Mouse (Mus musculus) G1E-ER4 (cell line): ENCODE results near the gene Ifitm1. TPM values are rescaled to one million over a fixed set of nuclear protein-coding genes. Genes with fewer than 3 reads are reported as not detected.

Experiments
- GATA1 ChIP-seq: IDR thresholded peaks from one replicate; pipeline ENCODE4 v1.8.0; 2012; ENCODE audit warnings: low read length, inconsistent platforms
- polyA plus RNA-seq: library from polyadenylated mRNA; stranded (reverse); fragments of >175 nt; gene quantifications from 2 replicates; pipeline ENCODE4 v1.2.3, GENCODE M21; 2012

Ifitm1 gene
- polyA plus RNA-seq, 1 experiment: 0.08 TPM

- no peak for TF ChIP-seq GATA1
These were observed 7.7 kb upstream of the Ifitm1 start for GRCm38 (mm10) chr7:140959181-140959901.

DNA sequence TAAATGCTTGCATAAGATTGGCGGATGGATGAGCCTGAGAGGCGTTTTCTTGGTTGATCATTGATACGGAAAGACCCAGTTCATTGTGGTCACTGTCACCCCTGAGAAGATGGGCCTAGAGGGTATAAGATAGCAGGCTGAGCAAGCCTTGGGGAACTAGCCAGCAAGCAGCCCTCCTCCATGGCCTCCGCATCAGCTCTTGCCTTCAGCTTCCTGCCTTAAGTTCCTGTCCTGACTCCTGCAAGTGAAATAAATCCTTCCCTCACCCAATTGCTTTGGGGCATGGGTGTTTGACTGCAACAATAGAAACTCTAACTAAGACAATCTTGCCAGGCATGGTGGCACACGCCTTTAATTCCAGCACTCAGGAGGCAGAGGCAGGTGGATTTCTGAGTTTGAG is 7.0 kb upstream of the Ifitm1 start:
- no peak for TF ChIP-seq GATA1

DNA sequence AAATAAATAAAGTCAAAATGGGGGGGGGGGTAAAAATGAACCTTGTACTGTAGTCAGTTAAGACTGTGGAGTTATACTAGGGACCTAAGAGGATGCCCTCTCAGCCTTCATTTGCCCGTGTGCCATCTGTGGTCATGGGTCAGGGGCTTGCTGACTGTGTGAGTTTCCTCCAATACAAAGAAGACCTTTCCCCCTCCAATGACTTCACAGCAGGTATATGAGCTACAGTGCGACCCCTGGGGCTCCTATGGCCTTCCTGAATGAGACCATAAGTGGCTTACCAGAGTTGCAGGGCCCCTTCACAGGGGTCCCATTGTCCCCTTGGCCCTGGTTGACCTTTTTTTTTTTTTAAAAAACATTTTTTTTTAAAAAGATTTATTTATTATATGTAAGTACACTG is 5.6 kb upstream of the Ifitm1 start:
- TF ChIP-seq GATA1: no peak

GRCm38 (mm10) chr7:140962733-140963132 is 4.3 kb upstream of the Ifitm1 start:
- no peak for TF ChIP-seq GATA1

GRCm38 (mm10) chr7:140967862-140968591 is 1.0 kb downstream of the Ifitm1 start:
- TF ChIP-seq GATA1: no peak

DNA sequence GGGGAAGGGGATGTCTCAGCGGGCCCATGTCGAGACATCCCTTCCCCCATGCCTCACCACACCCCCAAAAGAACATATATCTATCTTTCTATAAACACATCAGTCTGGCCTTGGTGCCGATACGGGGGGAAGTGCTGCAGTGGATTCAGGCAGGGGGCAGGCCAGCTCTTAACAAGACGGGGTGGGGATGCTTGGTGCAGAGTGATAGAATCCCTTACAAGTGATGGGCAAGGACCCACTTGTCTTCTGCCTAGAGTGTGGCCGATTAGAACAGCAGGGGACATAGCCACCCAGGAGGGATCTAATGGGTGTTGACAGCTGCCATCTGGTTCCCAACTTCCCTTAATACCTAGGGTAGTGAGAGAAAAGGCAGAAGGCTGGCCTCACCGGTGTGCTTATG is 3.9 kb downstream of the Ifitm1 start:
- TF ChIP-seq GATA1: no peak

DNA sequence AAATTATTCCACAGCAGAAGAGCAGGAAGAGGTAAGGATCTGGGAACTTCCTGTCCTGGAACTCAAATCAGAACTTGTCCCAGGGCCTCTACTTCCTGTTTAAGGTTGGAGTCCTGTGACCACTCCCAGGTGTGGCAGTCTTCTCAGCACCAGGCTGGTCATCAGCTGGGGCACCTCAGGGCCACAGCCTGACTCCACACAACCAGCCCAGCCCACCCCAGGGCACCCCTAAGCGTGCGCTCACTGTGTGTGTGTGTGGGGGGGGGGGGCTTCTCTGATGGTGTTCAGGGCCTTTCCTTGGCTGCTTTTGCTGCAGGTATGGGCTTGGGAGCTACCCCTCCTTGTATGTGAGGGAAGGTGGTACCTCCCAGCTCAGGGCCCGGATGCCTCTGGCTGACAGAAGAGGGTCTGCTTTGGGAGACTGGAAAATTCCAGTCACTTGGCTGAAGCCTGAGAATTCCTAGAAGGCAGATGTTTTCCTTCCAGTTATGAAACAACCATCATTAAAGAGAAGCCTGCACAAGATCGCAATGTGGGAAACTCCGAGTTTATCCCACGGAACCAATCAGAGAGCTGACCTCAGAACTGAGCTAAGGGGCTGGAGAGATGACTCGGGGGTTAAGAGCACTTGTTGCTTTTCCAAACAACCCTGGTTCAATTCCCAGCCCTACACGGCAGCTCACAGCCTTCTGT is 4.6 kb downstream of the Ifitm1 start:
- no peak for TF ChIP-seq GATA1

GRCm38 (mm10) chr7:140973396-140974165 is 6.6 kb downstream of the Ifitm1 start:
- TF ChIP-seq GATA1: no peak

DNA sequence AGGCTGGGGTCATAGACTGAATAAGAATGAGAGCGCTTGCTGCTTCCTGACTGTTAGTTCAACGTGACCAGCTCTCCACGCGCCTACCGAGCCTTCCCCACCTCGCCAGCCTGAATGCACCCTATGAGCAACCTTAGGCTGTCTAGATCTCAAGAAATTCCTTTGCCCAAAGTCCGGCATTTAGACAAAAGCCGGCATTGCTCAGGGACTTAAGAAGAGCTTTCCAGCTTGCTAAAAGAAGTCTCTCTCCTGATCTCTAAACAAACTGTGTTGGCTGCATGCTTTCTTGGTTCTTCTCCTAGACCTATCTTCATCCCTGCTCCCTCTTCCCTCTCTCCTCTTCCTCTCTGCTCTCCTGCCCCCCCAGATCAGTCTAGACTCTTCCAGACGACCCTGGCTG is 7.9 kb downstream of the Ifitm1 start:
- no peak for TF ChIP-seq GATA1

DNA sequence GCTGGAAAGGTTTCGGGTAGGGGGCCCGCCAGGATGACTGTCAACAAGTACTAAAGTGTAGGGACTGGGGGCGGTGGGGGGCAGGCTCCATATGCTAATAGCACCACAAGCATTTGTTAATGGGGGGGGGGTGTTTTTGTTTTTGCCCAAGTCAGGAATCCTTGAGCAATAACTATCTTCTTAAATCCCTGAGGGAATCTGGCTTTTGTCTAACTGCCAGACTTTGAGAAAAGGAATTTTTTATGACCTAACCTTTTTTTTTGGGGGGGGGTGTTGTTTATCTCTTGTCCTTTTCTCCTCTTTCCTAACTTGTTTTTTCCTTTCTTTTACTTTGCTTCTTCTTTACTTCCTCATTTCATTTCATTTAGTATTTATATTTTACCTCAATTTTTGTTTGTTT is 8.4 kb downstream of the Ifitm1 start:
- no peak for TF ChIP-seq GATA1

GRCm38 (mm10) chr7:140981704-140982103 is 14.7 kb downstream of the Ifitm1 start:
- TF ChIP-seq GATA1: peak; percentile 37

GRCm38 (mm10) chr7:140982971-140983370 is 15.9 kb downstream of the Ifitm1 start:
- no peak for TF ChIP-seq GATA1

- TF ChIP-seq GATA1: no peak
These were observed 20.4 kb downstream of the Ifitm1 start for GRCm38 (mm10) chr7:140987182-140988138.

DNA sequence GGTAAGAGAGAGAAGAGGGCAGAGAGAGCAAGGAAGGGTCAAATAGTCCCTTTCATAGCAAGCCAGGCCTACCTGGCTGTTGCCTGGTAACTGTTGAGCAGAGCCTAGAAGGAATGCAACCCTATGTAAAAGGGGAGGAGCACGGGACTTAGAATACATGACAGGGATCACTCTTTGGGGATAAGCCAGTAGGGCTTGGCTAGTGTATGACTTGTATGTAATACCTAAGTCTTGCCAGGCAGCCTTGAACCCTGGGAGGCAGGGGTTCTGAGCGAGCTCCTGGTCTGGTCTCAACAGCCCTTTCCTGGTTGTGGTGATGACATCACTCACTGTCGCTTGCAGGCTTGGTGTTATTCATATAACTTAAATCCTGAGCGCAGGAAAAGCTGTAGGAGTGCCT is 22.0 kb downstream of the Ifitm1 start:
- TF ChIP-seq GATA1: no peak

DNA sequence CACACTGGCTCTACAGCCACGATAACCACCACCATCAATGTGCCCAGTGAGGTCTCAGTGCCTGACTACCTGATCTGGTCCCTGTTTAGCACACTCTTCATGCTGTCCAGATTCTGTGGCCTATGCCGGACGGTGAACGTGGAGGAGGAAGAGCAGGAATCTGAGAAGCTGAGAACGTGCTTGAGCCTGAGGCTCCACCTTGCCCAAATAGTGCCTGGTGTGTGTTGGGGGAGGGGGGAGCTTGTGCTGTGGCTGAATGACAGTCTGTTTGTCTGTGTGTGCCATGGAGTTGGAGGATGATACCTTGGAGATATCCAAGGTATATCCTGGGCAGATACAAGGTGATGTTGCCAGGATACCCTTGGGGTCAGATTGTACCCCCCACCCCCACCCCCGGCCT is 23.2 kb downstream of the Ifitm1 start:
- TF ChIP-seq GATA1: no peak

DNA sequence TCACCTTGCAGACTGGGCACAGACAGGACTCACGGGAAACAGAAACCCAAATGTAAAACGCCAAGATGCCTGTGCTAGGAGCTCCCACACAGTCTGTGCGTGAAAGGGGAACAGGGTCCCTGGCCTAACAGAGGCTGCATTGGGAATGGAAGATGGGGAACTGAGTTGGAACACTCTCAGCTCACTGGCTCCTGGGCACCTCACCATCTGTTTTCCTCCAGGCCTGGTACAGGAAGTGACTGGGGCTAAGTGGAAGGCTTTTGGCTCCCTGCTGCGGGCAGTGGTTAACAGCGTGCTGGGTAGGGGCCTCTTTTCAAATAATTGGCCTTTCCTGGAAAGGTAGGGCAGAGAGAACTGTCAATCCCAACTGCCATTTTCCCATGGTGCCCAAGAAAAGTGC is 23.6 kb downstream of the Ifitm1 start:
- TF ChIP-seq GATA1: no peak
